Mouse (Mus musculus) forebrain, embryonic 15.5 days (tissue): ENCODE results near the gene Cdkn2aipnl. TPM values are rescaled to one million over a fixed set of nuclear protein-coding genes. Genes with fewer than 3 reads are reported as not detected.
A peak's percentile ranks its signal among the peaks of the same experiment; 100 is the strongest.

Source experiments
- ATAC-seq: fragments of 200-750 bp; cut with Nextera tagmentation; replicated peaks from 2 replicates; pipeline ENCODE4 v1.8.0; 2017; ENCODE audit warnings: mild to moderate bottlenecking, moderate TSS enrichment, moderate library complexity
- H3K27ac ChIP-seq: fragments of 300-500 bp; sonication (generic); replicated peaks from 2 replicates; pipeline ENCODE4 v1.5.1; 2015; ENCODE audit warnings: mild to moderate bottlenecking, inconsistent platforms
- H3K27me3 ChIP-seq: fragments of 300-500 bp; sonication (generic); 2 replicates; pipeline ENCODE4 v1.6.1; 2015; ENCODE audit warnings: inconsistent platforms
- H3K36me3 ChIP-seq: fragments of 300-500 bp; sonication (generic); 2 replicates; pipeline ENCODE4 v1.6.1; 2015; ENCODE audit warnings: mild to moderate bottlenecking, inconsistent platforms
- H3K4me1 ChIP-seq: fragments of 300-500 bp; sonication (generic); 2 replicates; pipeline ENCODE4 v1.6.1; 2015; ENCODE audit warnings: inconsistent platforms
- H3K4me2 ChIP-seq: fragments of 300-500 bp; sonication (generic); replicated peaks from 2 replicates; pipeline ENCODE4 v1.6.1; 2015; ENCODE audit warnings: mild to moderate bottlenecking, inconsistent platforms
- H3K4me3 ChIP-seq: fragments of 300-500 bp; sonication (generic); 2 replicates; pipeline ENCODE4 v1.5.1; 2015; ENCODE audit warnings: mild to moderate bottlenecking, inconsistent platforms
- H3K9ac ChIP-seq: fragments of 300-500 bp; sonication (generic); replicated peaks from 2 replicates; pipeline ENCODE4 v1.6.1; 2015; ENCODE audit warnings: mild to moderate bottlenecking, inconsistent platforms
- H3K9me3 ChIP-seq: fragments of 300-500 bp; sonication (generic); 2 replicates; pipeline ENCODE4 v1.6.1; 2016; ENCODE audit warnings: inconsistent platforms
- WGBS: fragments of 180-500 bp; shearing (Covaris S2); methylation state at CpG from one replicate; pipeline ENCODE4 v1.1.7; 2015; ENCODE audit warnings: mixed read lengths; 5-methylcytosine and 5-hydroxymethylcytosine counted together
- polyA plus RNA-seq: library from polyadenylated mRNA; unstranded; fragments of >200 nt; fragmentation: Nextera tagmentation; extraction: Ambion mirVana; gene quantifications from 2 replicates; pipeline ENCODE4 v1.2.1, GENCODE M21; 2015

Gene Cdkn2aipnl
- polyA plus RNA-seq = 113 and 118 TPM in 2 replicates

- Histone ChIP-seq H3K27me3 (no peaks in the 10 kb centered on the region), H3K4me1 (peaks cover 17% of the 10 kb centered on the region), H3K27ac (peak within 1 kb of the TSS; percentile 71), H3K4me3 (peak within 1 kb of the TSS; percentile 90), H3K4me2 (peak within 1 kb of the TSS; percentile 89), H3K36me3 (peaks cover 30% of the 10 kb centered on the region), H3K9me3 (no peaks in the 10 kb centered on the region), H3K9ac (peak within 1 kb of the TSS; percentile 92)
- WGBS = 3% methylated on average over 62 of the region's 63 CpGs
- peak; percentile 97 for ATAC-seq
These were observed at the start of gene Cdkn2aipnl for GRCm38 (mm10) chr11:51967443-51968401. Cdkn2aipnl (plus strand) TSS chr11:51967661.

GRCm38 (mm10) chr11:51917951-51918350 lies 49.5 kb upstream of the Cdkn2aipnl start:
- no peaks in the 10 kb centered on the region for H3K36me3 ChIP-seq
- peaks cover 15% of the 10 kb centered on the region for H3K4me1 ChIP-seq
- ATAC-seq = no peak
- no peaks in the 10 kb centered on the region for H3K27me3 ChIP-seq
- no peaks in the 10 kb centered on the region for H3K9me3 ChIP-seq
- H3K4me2 ChIP-seq = no peak overlapping the region
- no peak overlapping the region for H3K4me3 ChIP-seq
- H3K27ac ChIP-seq = no peak overlapping the region
- H3K9ac ChIP-seq = no peak overlapping the region
- WGBS = 80% methylated on average over 2 of the region's 2 CpGs

- no peak overlapping the region for H3K4me3 ChIP-seq
- H3K4me1 ChIP-seq = peaks cover 15% of the 10 kb centered on the region
- no peak overlapping the region for H3K27ac ChIP-seq
- 92% methylated on average over 2 of the region's 2 CpGs for WGBS
- no peaks in the 10 kb centered on the region for H3K9me3 ChIP-seq
- H3K9ac ChIP-seq = no peak overlapping the region
- H3K27me3 ChIP-seq = no peaks in the 10 kb centered on the region
- H3K4me2 ChIP-seq = no peak overlapping the region
- ATAC-seq = no peak
- H3K36me3 ChIP-seq = no peaks in the 10 kb centered on the region
These were observed 48.9 kb upstream of the Cdkn2aipnl start for GRCm38 (mm10) chr11:51918576-51918975.

DNA sequence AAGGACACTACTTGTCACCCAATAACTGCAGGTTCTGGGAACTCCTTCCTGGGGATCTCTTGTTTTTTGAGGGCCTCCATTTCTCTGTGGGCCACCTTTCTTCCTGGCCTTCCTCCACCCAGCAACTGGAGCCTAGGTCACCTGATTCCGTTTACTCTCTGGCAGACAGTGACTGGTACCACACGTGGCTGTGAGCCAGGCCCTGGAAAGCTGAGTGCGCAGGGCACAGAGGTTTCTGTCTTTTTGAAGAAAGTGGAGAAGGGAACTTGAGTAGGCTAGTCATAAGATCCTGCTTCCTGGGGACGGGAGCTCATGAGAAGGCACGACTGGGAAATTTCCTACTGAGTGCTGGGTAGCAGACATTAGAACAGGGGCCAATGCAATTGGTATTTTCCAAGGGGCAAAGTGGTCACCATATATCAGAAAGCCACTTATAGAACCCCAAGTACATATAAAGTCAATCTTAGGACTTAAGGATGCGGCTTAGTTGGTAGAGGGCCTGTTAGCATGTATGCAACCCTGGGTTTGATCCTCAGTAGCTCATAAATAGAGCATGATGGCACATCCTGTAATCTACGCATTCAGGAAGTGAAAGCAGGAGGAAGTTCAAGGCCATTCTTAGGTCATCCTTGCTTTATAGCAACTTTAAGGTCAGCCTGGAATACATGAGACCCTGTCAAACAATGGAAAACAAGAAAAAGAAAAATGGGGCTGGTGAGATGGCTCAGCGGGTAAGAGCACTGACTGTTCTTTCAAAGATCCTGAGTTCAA lies 45.9 kb upstream of the Cdkn2aipnl start:
- Histone ChIP-seq H3K4me2 (no peak overlapping the region), H3K4me3 (no peak overlapping the region), H3K4me1 (peaks cover 3% of the 10 kb centered on the region), H3K27ac (no peak overlapping the region), H3K9me3 (no peaks in the 10 kb centered on the region), H3K27me3 (no peaks in the 10 kb centered on the region), H3K36me3 (no peaks in the 10 kb centered on the region), H3K9ac (no peak overlapping the region)
- ATAC-seq = no peak
- 85% methylated on average over 8 of the region's 8 CpGs for WGBS

DNA sequence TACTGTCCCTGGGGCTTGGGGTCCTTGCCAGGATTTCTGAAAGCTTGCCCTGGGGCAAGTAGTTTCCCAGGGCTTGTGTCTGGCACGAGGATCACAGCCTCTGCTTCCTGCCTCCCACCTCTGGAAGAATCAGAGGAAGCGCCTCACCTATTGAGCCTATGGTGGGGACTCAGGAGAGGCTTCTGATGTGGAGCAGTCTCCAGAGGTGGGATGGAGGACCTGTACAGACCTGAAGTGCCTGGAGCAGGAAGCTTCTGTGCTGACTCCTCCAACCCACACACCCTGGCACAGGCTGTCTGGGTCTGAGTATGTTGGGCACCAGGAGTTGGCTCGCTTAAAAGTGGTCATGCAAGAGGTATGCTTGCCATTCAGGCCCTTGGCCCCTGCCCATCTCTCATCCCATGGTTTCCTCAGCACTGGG lies 45.0 kb upstream of the Cdkn2aipnl start:
- ATAC-seq = no peak
- Histone ChIP-seq H3K9me3 (no peaks in the 10 kb centered on the region), H3K36me3 (no peaks in the 10 kb centered on the region)

GRCm38 (mm10) chr11:51925595-51925994 lies 41.9 kb upstream of the Cdkn2aipnl start:
- 74% methylated on average over 6 of the region's 6 CpGs for WGBS

More for the DNA sequence above, 45.0 kb upstream of the Cdkn2aipnl start:
- no peaks in the 10 kb centered on the region for H3K27me3 ChIP-seq
- no peak overlapping the region for H3K4me3 ChIP-seq
- no peak overlapping the region for H3K27ac ChIP-seq
- WGBS = 70% methylated on average over 3 of the region's 3 CpGs
- H3K9ac ChIP-seq = no peak overlapping the region
- H3K4me1 ChIP-seq = no peaks in the 10 kb centered on the region
- H3K4me2 ChIP-seq = no peak overlapping the region

GRCm38 (mm10) chr11:51926385-51926784 lies 41.1 kb upstream of the Cdkn2aipnl start:
- no peaks in the 10 kb centered on the region for H3K36me3 ChIP-seq
- no peak overlapping the region for H3K9ac ChIP-seq
- H3K27me3 ChIP-seq = no peaks in the 10 kb centered on the region
- no peak overlapping the region for H3K4me2 ChIP-seq
- no peaks in the 10 kb centered on the region for H3K9me3 ChIP-seq
- H3K4me1 ChIP-seq = no peaks in the 10 kb centered on the region
- H3K4me3 ChIP-seq = no peak overlapping the region
- 79% methylated on average over 1 of the region's 1 CpGs for WGBS
- ATAC-seq = no peak
- no peak overlapping the region for H3K27ac ChIP-seq

More at GRCm38 (mm10) chr11:51925595-51925994, 41.9 kb upstream of the Cdkn2aipnl start:
- ATAC-seq = no peak
- no peaks in the 10 kb centered on the region for H3K4me1 ChIP-seq
- H3K27ac ChIP-seq = no peak overlapping the region
- no peaks in the 10 kb centered on the region for H3K36me3 ChIP-seq
- no peak overlapping the region for H3K4me2 ChIP-seq
- H3K27me3 ChIP-seq = no peaks in the 10 kb centered on the region
- H3K9me3 ChIP-seq = no peaks in the 10 kb centered on the region
- H3K4me3 ChIP-seq = no peak overlapping the region
- H3K9ac ChIP-seq = no peak overlapping the region

DNA sequence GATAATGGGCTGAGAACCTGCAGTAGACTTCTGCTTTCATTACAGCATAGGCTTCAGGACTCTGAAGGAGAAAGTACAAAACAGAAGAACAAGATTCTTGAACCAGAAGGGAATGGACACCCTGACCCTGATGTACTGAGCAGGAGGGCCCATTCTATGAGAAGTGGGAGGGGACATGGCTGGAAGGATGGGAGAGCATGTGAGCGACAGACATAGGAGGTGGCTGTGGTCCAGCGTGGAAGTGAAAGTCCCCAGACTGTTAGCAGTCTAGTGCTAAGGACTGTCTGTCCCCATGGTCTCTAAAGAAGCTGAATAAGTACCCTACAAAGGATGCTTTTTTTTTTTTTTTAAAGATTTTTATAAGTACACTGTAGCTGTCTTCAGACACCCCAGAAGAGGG lies 40.4 kb upstream of the Cdkn2aipnl start:
- Histone ChIP-seq H3K4me3 (no peak overlapping the region), H3K4me1 (no peaks in the 10 kb centered on the region), H3K27ac (no peak overlapping the region), H3K27me3 (no peaks in the 10 kb centered on the region), H3K9me3 (no peaks in the 10 kb centered on the region), H3K9ac (no peak overlapping the region), H3K4me2 (no peak overlapping the region), H3K36me3 (no peaks in the 10 kb centered on the region)
- no peak for ATAC-seq
- WGBS = 77% methylated on average over 2 of the region's 2 CpGs

DNA sequence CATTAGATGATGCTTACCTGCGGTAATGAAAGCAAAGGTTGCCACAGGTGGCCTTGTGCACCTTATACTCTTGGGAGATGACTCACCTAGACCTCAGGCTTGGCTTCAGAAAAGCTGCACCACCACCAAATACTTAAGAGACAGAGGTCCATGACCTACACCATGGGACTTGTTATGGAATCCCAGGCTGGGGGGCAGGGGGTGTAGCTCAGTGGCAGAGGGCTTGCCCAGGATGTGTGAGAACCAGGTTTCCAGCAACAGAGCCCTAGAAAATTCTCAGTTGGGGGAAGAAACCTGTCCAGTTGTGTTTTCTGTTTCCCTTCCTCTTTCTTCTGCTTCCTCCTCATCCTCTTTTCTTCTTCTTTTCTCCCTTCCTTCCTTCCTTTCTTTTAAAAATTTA lies 36.3 kb upstream of the Cdkn2aipnl start:
- no peak overlapping the region for H3K9ac ChIP-seq
- WGBS = 95% methylated on average over 1 of the region's 1 CpGs
- no peak overlapping the region for H3K4me2 ChIP-seq
- no peak overlapping the region for H3K27ac ChIP-seq
- no peaks in the 10 kb centered on the region for H3K9me3 ChIP-seq
- no peaks in the 10 kb centered on the region for H3K4me1 ChIP-seq
- H3K4me3 ChIP-seq = no peak overlapping the region
- H3K27me3 ChIP-seq = no peaks in the 10 kb centered on the region
- no peaks in the 10 kb centered on the region for H3K36me3 ChIP-seq
- no peak for ATAC-seq

DNA sequence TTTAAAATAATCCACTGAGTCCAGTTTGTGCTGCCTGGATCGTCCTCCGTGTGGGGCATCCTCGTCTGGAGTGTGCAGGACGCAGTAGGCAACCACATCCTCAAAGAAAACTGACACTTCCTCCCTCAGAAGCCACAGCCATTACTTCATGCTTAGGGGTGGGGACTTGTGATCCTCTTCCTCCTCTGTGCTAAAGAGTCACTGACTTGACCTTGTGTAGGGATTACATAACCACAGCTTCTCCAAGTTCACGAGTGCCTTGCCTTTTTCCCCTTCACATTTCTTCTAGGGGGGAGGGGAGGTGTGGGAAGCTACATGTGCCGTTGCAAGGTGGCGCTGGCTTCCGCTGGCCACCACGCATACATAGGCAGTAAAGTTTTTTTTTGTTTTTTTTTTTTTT lies 35.7 kb upstream of the Cdkn2aipnl start:
- no peaks in the 10 kb centered on the region for H3K4me1 ChIP-seq
- H3K9me3 ChIP-seq = no peaks in the 10 kb centered on the region
- no peak for ATAC-seq
- no peaks in the 10 kb centered on the region for H3K36me3 ChIP-seq
- H3K4me2 ChIP-seq = no peak overlapping the region
- H3K9ac ChIP-seq = no peak overlapping the region
- 92% methylated on average over 9 of the region's 9 CpGs for WGBS
- no peaks in the 10 kb centered on the region for H3K27me3 ChIP-seq
- H3K27ac ChIP-seq = no peak overlapping the region
- no peak overlapping the region for H3K4me3 ChIP-seq

DNA sequence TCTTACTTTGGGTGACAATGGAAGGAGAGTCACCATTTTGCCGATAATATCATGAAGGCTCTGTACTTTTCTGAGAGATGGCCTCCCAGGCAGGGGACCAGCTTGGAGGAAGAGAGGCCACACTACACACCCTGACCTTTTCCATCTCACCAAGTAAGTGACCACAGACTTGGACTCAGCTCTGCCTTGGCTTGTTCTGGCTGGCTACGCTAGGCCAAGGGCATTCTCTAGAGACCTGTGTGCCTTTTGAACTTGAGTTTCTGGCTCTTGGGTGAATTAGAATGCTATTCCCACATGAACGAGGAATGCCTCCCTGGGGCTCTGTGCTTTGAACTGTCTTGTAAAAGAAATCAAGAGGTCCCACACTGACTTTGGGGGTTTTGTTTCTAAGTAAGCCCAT lies 33.2 kb upstream of the Cdkn2aipnl start:
- no peaks in the 10 kb centered on the region for H3K9me3 ChIP-seq
- H3K36me3 ChIP-seq = no peaks in the 10 kb centered on the region
- H3K27ac ChIP-seq = no peak overlapping the region
- no peak overlapping the region for H3K9ac ChIP-seq
- H3K27me3 ChIP-seq = no peaks in the 10 kb centered on the region
- no peak overlapping the region for H3K4me2 ChIP-seq
- H3K4me3 ChIP-seq = no peak overlapping the region
- ATAC-seq = no peak
- WGBS = 83% methylated on average over 3 of the region's 3 CpGs
- H3K4me1 ChIP-seq = no peaks in the 10 kb centered on the region
